Mouse (Mus musculus): Measurements from ENCODE around the gene Efcab12. TPM values are rescaled to one million over a fixed set of nuclear protein-coding genes. Genes with fewer than 3 reads are reported as not detected.

The Efcab12 gene
- total RNA-seq, 2 experiments from 2014 or later: not detected

- DNase-seq: peak; percentile 71
- Histone ChIP-seq H3K27ac (peak overlapping the region; percentile 40; the same call in 1 of the 2 replicates), H3K4me3 (no peak overlapping the region)
- peak; percentile 72 for TF ChIP-seq CTCF (IDR thresholded peaks at IDR 0.05)
- intact Hi-C loops (cut with DNase I): loop anchor here (10.0 kb wide), 1 partner anchor 199 kb away; the partner anchor contains the start of gene Mkrn2
Measured at GRCm38 (mm10) chr6:115803541-115804382, 34.5 kb downstream of the Efcab12 start.

- Histone ChIP-seq H3K4me3 (no peak overlapping the region), H3K27ac (no peak overlapping the region)
- TF ChIP-seq CTCF (IDR thresholded peaks at IDR 0.05): no peak
- no peak for DNase-seq
- intact Hi-C loops (cut with DNase I): loop anchor here (10.0 kb wide), 1 partner anchor 197 kb away; the partner anchor contains the start of gene Mkrn2
Measured at GRCm38 (mm10) chr6:115801811-115802210, 36.4 kb downstream of the Efcab12 start.

- peak; percentile 73 for DNase-seq
- intact Hi-C loops (cut with DNase I): no loop called here
- H3K27ac ChIP-seq: peak overlapping the region; percentile 81
- H3K4me3 ChIP-seq: peak overlapping the region; percentile 49
- TF ChIP-seq CTCF (IDR thresholded peaks at IDR 0.05): no peak
Measured at GRCm38 (mm10) chr6:115792691-115793215, 45.5 kb downstream of the Efcab12 start.

GRCm38 (mm10) chr6:115791842-115792686 is 46.1 kb downstream of the Efcab12 start:
- Histone ChIP-seq H3K4me3 (peak overlapping the region; percentile 49), H3K27ac (peak overlapping the region; percentile 81)
- peak; percentile 81 for DNase-seq
- no peak for TF ChIP-seq CTCF (IDR thresholded peaks at IDR 0.05)
- intact Hi-C loops (cut with DNase I): no loop called here

- Histone ChIP-seq H3K27ac (peak overlapping the region; percentile 81), H3K4me3 (no peak overlapping the region)
- TF ChIP-seq CTCF (IDR thresholded peaks at IDR 0.05): peak; percentile 17; the same call in 1 of the 2 replicates
- intact Hi-C loops (cut with DNase I): no loop called here
- peak; percentile 76 for DNase-seq
Measured at GRCm38 (mm10) chr6:115791016-115791415, 47.2 kb downstream of the Efcab12 start.

- TF ChIP-seq CTCF (IDR thresholded peaks at IDR 0.05): no peak
- Histone ChIP-seq H3K27ac (peak overlapping the region; percentile 66), H3K4me3 (no peak overlapping the region)
- intact Hi-C loops (cut with DNase I): no loop called here
- no peak for DNase-seq
Measured at GRCm38 (mm10) chr6:115782781-115783180, 55.4 kb downstream of the Efcab12 start.

- intact Hi-C loops (cut with DNase I): loop anchor here (10.0 kb wide), 1 partner anchor 172 kb away; the partner anchor contains the start of gene Mkrn2
- peak overlapping the region; percentile 59 for H3K4me3 ChIP-seq
- no peak for TF ChIP-seq CTCF (IDR thresholded peaks at IDR 0.05)
- H3K27ac ChIP-seq: peak overlapping the region; percentile 96
- no peak for DNase-seq
Measured at GRCm38 (mm10) chr6:115776363-115776762, 61.8 kb downstream of the Efcab12 start.

GRCm38 (mm10) chr6:115775838-115776237 is 62.4 kb downstream of the Efcab12 start:
- Histone ChIP-seq H3K4me3 (peak overlapping the region; percentile 92), H3K27ac (peak overlapping the region; percentile 96)
- DNase-seq: peak; percentile 82
- no peak for TF ChIP-seq CTCF (IDR thresholded peaks at IDR 0.05)
- intact Hi-C loops (cut with DNase I): loop anchor here (10.0 kb wide), 1 partner anchor 171 kb away; the partner anchor contains the start of gene Mkrn2

- no peak for TF ChIP-seq CTCF (IDR thresholded peaks at IDR 0.05)
- Histone ChIP-seq H3K27ac (peak within 1 kb of the TSS; percentile 96), H3K4me3 (peak within 1 kb of the TSS; percentile 92)
- intact Hi-C loops (cut with DNase I): loop anchor here (5.0 to 10.0 kb wide), 2 partner anchors 47 to 170 kb away; partner anchors contain the start of gene Mkrn2
- peak; percentile 75 for DNase-seq
Measured at GRCm38 (mm10) chr6:115774501-115774921, 63.7 kb downstream of the Efcab12 start, which contains the start of gene Cand2. TSS of gene Cand2 (plus strand) at chr6:115774538.

GRCm38 (mm10) chr6:115773966-115774413 is 64.2 kb downstream of the Efcab12 start:
- H3K27ac ChIP-seq: peak overlapping the region; percentile 85
- intact Hi-C loops (cut with DNase I): loop anchor here (5.0 to 10.0 kb wide), 2 partner anchors 47 to 169 kb away; partner anchors contain the start of gene Mkrn2
- DNase-seq: peak; percentile 49
- no peak for TF ChIP-seq CTCF (IDR thresholded peaks at IDR 0.05)
- H3K4me3 ChIP-seq: peak overlapping the region; percentile 72

- DNase-seq: no peak
- intact Hi-C loops (cut with DNase I): loop anchor here (5.0 to 10.0 kb wide), 2 partner anchors 45 to 168 kb away; partner anchors contain the start of gene Mkrn2
- H3K27ac ChIP-seq: no peak overlapping the region
Measured at GRCm38 (mm10) chr6:115772604-115773003, 65.6 kb downstream of the Efcab12 start.

GRCm38 (mm10) chr6:115772201-115772600 is 66.0 kb downstream of the Efcab12 start:
- no peak for DNase-seq
- intact Hi-C loops (cut with DNase I): loop anchor here (5.0 to 10.0 kb wide), 2 partner anchors 45 to 167 kb away; partner anchors contain the start of gene Mkrn2

More at GRCm38 (mm10) chr6:115772604-115773003, 65.6 kb downstream of the Efcab12 start:
- TF ChIP-seq CTCF (IDR thresholded peaks at IDR 0.05): peak; percentile 52
- no peak overlapping the region for H3K4me3 ChIP-seq

More at GRCm38 (mm10) chr6:115772201-115772600, 66.0 kb downstream of the Efcab12 start:
- Histone ChIP-seq H3K4me3 (no peak overlapping the region), H3K27ac (no peak overlapping the region)
- no peak for TF ChIP-seq CTCF (IDR thresholded peaks at IDR 0.05)

Measured in gastrocnemius, adult 2 months (tissue).